Mouse (Mus musculus) CD8-positive naive resting alpha-beta T cell, adult 2 months (primary cell): ENCODE results near the gene Hist1h1a.
A peak's percentile ranks its signal among the peaks of the same experiment; 100 is the strongest.
"Not testable (repeated sequence)": the region's sequence is repeated elsewhere in the genome, so short reads cannot be mapped to it uniquely, and the experiment has no call there.

ENCODE experiments used
- DNase-seq, 2 experiments: peaks; one replicate each; pipeline ENCODE4 v3.0.0; 2022; ENCODE audit warnings: low read depth in 2 of 2, low spot score in 2 of 2

Hist1h1a gene

GRCm38 (mm10) chr13:23759916-23760239, 3.6 kb upstream of the Hist1h1a start:
- no peak for DNase-seq

GRCm38 (mm10) chr13:23760240-23760971, 3.1 kb upstream of the Hist1h1a start:
- peak in 1 of 2 experiments; percentile 36 for DNase-seq

GRCm38 (mm10) chr13:23760972-23761864, 2.2 kb upstream of the Hist1h1a start, which contains the start of gene Hist1h4a:
Hist1h4a (minus strand) TSS chr13:23761230.
- DNase-seq: peak; percentile 97 to 99

- DNase-seq: peak; percentile 52
These were observed 1.3 kb upstream of the Hist1h1a start, which contains the start of gene Hist1h3a for GRCm38 (mm10) chr13:23761871-23762821. Hist1h3a (minus strand) TSS chr13:23762386.

- no peak for DNase-seq
These were observed 252 bp upstream of the Hist1h1a start for GRCm38 (mm10) chr13:23763242-23763585.

GRCm38 (mm10) chr13:23764324-23765171, 1.1 kb downstream of the Hist1h1a start:
- no peak for DNase-seq

- no peak for DNase-seq
These were observed 1.7 kb downstream of the Hist1h1a start for GRCm38 (mm10) chr13:23765172-23765513.

GRCm38 (mm10) chr13:23766772-23767171, 3.3 kb downstream of the Hist1h1a start:
- DNase-seq: no peak

GRCm38 (mm10) chr13:23768834-23769397, 5.5 kb downstream of the Hist1h1a start:
- no peak for DNase-seq

GRCm38 (mm10) chr13:23769613-23770012, 6.1 kb downstream of the Hist1h1a start, which contains the start of gene Trim38:
Trim38 (plus strand) TSS chr13:23769913.
- DNase-seq: not testable (repeated sequence)

GRCm38 (mm10) chr13:23772561-23773313, 9.3 kb downstream of the Hist1h1a start:
- DNase-seq: no peak

- DNase-seq: no peak
These were observed 14.9 kb downstream of the Hist1h1a start for GRCm38 (mm10) chr13:23778339-23778738.

- DNase-seq: no peak
These were observed 15.6 kb downstream of the Hist1h1a start for GRCm38 (mm10) chr13:23779025-23779424.

GRCm38 (mm10) chr13:23792520-23792919, 29.1 kb downstream of the Hist1h1a start:
- DNase-seq: peak; percentile 8 to 47

GRCm38 (mm10) chr13:23799405-23799804, 35.9 kb downstream of the Hist1h1a start:
- no peak for DNase-seq

- no peak for DNase-seq
These were observed 41.1 kb downstream of the Hist1h1a start for GRCm38 (mm10) chr13:23804532-23804931.

- DNase-seq: no peak
These were observed 43.1 kb downstream of the Hist1h1a start, which contains the start of gene Slc17a2 for GRCm38 (mm10) chr13:23806422-23807052. Slc17a2 (plus strand) TSS chr13:23806993.
